Mouse (Mus musculus) CD8-positive naive resting alpha-beta T cell, adult 2 months (primary cell): ENCODE measurements around the gene Hoxc6.

Source experiments
- DNase-seq, 2 experiments: peaks; one replicate each; pipeline ENCODE4 v3.0.0; 2022; ENCODE audit warnings: low read depth in 2 of 2, low spot score in 2 of 2

Gene Hoxc6

DNA sequence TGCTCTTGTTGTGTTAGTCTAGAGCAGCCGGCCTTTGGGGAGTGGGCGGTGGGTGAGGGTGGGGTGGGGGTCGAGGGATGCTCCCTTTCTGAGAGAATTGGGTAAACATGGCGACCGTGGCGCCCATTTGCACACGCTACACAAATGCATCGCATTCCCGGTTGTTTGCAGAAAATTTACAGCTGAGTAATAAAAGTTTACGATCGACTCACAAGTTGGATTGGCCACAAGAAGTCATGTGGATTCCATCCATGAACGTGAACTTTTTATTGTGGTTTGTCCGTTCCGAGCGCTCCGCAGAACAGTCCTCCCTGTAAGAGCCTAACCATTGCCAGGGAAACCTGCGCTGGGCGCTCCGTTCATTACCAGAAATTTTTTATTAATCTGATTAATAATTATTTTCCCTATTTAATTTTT is at the start of gene Hoxc6:
Hoxc6 (plus strand) TSS at position 319 of the 417 bp plus-strand sequence.
- DNase-seq: no peak

DNA sequence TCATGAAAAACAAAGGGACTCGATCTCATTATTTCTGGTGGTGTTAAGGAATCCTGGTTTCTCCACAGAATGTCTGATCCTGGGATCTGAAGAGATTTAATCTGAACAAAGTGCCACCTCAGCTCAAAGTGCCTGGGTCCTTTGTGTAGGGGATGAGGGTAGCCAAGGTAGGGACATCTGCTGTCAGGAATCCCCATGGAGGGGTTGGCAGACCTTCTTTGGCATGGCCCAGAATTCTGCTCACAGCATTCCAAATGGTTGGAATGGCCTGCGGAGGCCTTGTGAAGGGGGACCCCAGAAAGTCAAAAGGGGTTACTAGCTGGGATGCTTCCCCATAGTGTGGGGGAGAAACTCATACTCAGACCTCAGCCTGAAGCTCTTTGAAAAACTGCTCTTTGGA is 49.2 kb upstream of the Hoxc6 start:
- no peak for DNase-seq

DNA sequence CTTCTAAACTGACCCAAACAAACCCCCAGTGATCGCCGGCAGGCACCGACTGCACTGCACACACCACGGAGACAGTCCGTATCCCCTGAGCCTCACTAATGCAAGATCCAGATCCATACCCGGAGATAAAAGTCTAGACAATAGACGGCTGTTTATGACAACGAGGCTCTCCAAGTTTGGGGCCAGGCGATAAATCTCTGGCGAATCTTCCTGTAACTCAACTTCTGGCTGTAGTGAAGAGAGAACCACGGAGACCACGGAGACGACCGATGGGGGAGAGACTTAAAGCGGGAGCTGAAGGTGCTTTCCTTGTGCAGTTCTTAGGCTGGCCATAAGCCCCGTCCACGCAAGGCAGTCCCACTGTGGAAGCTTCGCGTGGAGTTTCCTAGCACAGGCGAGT is 48.4 kb upstream of the Hoxc6 start:
- DNase-seq: no peak

GRCm38 (mm10) chr15:102950877-102951276 is 47.2 kb upstream of the Hoxc6 start:
- no peak for DNase-seq

DNA sequence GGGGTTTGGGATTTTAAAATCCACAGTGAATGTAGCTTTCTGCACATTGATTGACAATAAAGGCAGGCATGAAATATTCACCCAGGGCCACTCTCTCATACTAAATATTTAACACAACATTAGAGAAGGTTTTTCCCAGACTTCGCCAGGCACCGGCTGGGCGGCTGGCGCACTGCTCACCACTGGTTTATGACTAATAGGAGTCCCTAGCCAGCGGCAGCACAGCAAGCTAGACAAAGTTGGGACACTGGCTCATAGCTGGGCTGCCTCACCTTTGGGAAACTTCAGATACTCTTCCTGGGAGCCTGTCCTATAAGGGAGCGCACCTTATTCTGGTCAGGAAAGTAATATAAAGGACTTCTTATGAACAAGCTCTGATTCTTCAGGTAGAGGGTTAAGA is 44.5 kb upstream of the Hoxc6 start:
- DNase-seq: no peak

DNA sequence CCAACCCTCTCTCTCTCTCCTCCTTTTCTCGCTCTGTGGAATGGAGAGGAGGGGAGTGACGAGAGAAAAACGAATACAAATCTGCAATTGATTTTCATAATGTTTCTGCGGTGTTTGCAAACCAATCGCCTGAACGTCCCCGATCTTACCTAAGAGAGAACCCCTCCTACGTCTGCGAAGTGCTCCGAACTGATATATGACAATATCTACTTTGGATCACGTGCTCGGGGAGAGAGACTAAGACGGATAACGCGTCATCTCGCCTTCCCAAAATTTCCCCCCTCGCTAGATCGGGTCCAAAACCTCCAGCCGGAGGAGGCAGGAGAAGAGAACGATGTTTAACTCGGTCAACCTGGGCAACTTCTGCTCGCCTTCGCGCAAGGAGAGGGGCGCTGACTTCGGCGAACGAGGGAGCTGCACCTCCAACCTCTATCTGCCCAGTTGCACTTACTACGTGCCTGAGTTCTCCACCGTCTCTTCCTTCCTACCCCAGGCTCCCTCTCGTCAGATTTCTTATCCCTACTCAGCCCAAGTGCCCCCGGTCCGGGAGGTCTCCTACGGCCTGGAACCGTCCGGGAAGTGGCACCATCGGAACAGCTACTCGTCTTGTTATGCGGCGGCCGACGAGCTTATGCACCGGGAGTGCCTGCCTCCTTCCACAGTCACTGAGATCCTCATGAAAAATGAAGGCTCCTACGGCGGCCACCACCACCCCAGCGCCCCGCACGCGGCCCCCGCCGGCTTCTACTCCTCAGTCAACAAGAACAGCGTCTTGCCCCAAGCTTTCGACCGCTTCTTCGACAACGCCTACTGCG is 43.7 kb upstream of the Hoxc6 start, which contains the start of gene Hoxc11:
Hoxc11 (plus strand) TSS at position 236 of the 815 bp plus-strand sequence.
- DNase-seq: no peak

- no peak for DNase-seq
Observed at GRCm38 (mm10) chr15:102955007-102955382, 43.1 kb upstream of the Hoxc6 start.

- no peak for DNase-seq
Observed at GRCm38 (mm10) chr15:102955833-102956640, 42.0 kb upstream of the Hoxc6 start.

GRCm38 (mm10) chr15:102956906-102957305 is 41.2 kb upstream of the Hoxc6 start:
- DNase-seq: no peak

- DNase-seq: no peak
Observed at GRCm38 (mm10) chr15:102959663-102960191, 38.3 kb upstream of the Hoxc6 start.

GRCm38 (mm10) chr15:102961728-102962127 is 36.3 kb upstream of the Hoxc6 start:
- no peak for DNase-seq

- DNase-seq: no peak
Observed at GRCm38 (mm10) chr15:102962492-102962891, 35.6 kb upstream of the Hoxc6 start.

- DNase-seq: no peak
Observed at GRCm38 (mm10) chr15:102963259-102963658, 34.8 kb upstream of the Hoxc6 start.

DNA sequence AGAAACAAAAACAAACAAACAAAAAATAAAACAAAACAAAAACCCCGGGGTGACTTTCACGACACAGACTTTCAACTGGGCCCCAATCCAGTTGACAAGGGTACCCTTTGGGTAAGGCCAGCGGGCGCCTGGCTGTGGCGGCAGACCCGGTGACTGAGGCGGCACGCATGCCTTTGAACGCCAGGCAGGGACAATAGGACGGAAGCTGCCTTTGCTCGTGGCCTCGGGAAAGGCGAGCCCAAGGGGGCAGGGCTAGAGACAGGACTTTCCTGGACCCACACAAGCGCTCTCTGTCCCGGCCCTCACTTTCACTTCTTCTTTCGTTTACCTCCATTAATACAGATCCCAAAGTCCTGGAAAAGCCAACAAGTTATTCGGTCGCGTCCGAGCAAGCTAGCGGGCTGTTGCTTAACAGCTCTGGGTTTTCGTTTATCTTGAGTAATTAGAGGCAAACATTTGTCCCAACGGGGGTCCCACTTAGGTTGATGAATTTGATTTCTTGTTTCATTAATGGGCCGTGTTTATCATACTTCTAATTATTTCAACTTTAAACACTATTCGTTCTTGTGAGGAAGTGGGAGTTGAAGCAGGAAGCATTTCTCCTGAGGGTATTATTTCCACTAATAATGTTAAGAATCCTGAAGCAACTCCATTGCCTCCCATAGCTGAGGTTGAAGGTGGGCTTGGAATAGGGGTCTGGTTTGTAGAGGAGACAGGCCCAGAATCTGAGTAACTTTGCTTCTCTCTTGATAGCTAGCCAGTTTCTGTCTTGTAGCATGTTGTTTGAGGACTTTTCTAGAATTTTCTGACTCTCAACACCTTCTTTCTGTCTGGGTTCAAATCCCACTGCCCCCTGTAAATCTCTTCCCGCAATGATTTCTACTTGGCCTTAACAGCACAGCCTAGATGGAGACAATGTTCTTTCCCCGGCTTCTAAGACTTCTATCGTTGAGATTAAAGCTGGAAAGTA is 34.1 kb upstream of the Hoxc6 start:
- DNase-seq: no peak

DNA sequence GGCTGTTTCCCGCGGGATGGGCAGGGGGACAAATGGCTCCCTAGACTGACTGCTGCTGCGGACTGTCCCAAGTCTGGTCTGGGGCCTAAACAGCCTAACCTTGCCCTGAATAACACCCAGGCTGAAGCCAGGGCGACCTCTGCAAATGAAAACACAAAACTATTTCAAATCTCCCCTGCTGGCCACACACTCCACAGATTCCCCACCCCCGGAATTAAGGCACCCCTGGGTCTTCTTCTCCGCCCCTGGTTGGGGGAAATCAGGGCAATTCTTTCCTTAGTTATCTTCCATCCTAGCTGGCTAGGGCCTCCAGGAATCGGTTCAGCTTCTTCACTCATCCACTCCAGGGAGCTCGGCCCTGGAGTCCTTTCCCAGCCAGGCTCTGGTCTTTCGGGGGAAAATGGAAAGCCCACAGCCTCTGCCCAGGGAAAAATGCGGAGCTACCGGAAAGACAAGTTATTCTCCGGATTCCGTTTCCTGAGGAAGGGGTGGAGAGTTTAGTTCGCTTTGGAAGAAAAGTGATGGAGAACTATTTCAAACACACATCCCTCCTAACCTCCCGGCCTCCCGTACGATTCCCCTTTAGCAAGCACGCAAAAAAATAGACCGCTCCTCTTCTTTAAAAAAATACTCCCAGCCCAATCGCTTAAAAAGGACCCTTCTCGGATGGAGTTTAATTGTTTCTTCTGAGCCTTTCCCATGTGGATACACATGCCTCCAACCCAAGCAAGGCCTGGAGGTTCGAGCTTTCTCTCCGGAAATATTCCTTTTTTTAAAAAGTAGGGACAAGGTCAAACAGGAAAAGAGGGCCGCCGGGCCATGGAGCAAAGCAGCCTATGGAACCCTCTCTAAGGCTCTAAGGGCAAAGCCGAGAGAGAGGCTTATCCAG is 32.8 kb upstream of the Hoxc6 start:
- DNase-seq: no peak

- peak; percentile 53 to 71 for DNase-seq
Observed at GRCm38 (mm10) chr15:102965892-102966775, 31.9 kb upstream of the Hoxc6 start.

DNA sequence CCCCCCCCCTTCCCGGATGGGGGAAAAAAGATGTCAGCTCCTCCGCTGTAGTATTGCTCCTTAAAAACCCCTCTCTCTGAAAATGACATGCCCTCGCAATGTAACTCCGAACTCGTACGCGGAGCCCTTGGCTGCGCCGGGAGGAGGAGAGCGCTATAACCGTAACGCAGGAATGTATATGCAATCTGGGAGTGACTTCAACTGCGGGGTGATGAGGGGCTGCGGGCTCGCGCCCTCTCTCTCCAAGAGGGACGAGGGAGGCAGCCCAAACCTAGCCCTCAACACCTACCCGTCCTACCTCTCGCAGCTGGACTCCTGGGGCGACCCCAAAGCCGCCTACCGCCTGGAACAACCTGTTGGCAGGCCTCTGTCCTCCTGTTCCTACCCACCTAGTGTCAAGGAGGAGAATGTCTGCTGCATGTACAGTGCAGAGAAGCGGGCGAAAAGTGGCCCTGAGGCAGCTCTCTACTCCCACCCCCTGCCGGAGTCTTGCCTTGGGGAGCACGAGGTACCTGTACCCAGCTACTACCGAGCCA is 31.2 kb upstream of the Hoxc6 start, which contains the start of gene Hoxc10:
Hoxc10 (plus strand) TSS at position 21 of the 536 bp plus-strand sequence.
- no peak for DNase-seq

GRCm38 (mm10) chr15:102967312-102967510 is 30.8 kb upstream of the Hoxc6 start, which contains the start of gene Hoxc5:
Gene Hoxc5 (plus strand): TSS chr15:102967443.
- DNase-seq: no peak
